Mouse (Mus musculus) hindbrain, postnatal 0 days (tissue): ENCODE measurements at regions not wholly inside any gene's neighbourhood (a gene's known extent, or its start where the extent isn't known, plus 50 kb on each side); places are given as distances from the start of the nearest gene placed in this dataset.

Experiments used
- ATAC-seq: fragments of 200-750 bp; cut with Nextera tagmentation; 2 replicates; pipeline ENCODE4 v1.8.0; 2017; ENCODE audit warnings: mild to moderate bottlenecking, moderate TSS enrichment, moderate library complexity
- DNase-seq: peaks from one replicate; pipeline ENCODE4 v3.0.0-alpha.2; 2015; ENCODE audit warnings: low spot score
- H3K27ac ChIP-seq: fragments of 300-500 bp; sonication (generic); 2 replicates; pipeline ENCODE4 v1.5.1; 2014; ENCODE audit warnings: mild to moderate bottlenecking
- H3K27me3 ChIP-seq: fragments of 300-500 bp; sonication (generic); 2 replicates; pipeline ENCODE4 v1.6.1; 2014; ENCODE audit warnings: low read length, mixed read lengths; ENCODE audit not compliant: insufficient read depth
- H3K36me3 ChIP-seq: fragments of 300-500 bp; sonication (generic); 2 replicates; pipeline ENCODE4 v1.6.1; 2014; ENCODE audit warnings: low read length, mixed read lengths; ENCODE audit not compliant: insufficient read depth
- H3K4me1 ChIP-seq: fragments of 300-500 bp; sonication (generic); 2 replicates; pipeline ENCODE4 v1.6.1; 2014; ENCODE audit warnings: antibody characterized with exemption, low read length, mixed read lengths; ENCODE audit not compliant: insufficient read depth
- H3K4me2 ChIP-seq: fragments of 300-500 bp; sonication (generic); 2 replicates; pipeline ENCODE4 v1.6.1; 2014; ENCODE audit warnings: low read depth, mild to moderate bottlenecking, low read length, moderate library complexity, mixed read lengths
- H3K4me3 ChIP-seq: fragments of 300-500 bp; sonication (generic); 2 replicates; pipeline ENCODE4 v1.5.1; 2014; ENCODE audit warnings: low read length
- H3K9ac ChIP-seq: fragments of 300-500 bp; sonication (generic); replicated peaks from 2 replicates; pipeline ENCODE4 v1.6.1; 2014; ENCODE audit warnings: mild to moderate bottlenecking, low read length, moderate library complexity, mixed read lengths
- H3K9me3 ChIP-seq: fragments of 300-500 bp; sonication (generic); 2 replicates; pipeline ENCODE4 v1.6.1; 2016; ENCODE audit warnings: low read length, mixed read lengths
- CTCF ChIP-seq: IDR thresholded peaks from 2 replicates; pipeline ENCODE4 v1.5.1; 2016; ENCODE audit warnings: antibody characterized with exemption, control low read depth, low read depth
- WGBS: fragments of 180-500 bp; shearing (Covaris S2); extraction: QIAGEN DNeasy Blood & Tissue Kit; methylation state at CpG from one replicate; pipeline ENCODE4 v1.1.7; 2014; 5-methylcytosine and 5-hydroxymethylcytosine counted together

- TF ChIP-seq CTCF, result no peak
- Histone ChIP-seq H3K4me3 (no peak overlapping the region), H3K9ac (no peak overlapping the region), H3K27me3 (no peaks in the 10 kb centered on the region), H3K9me3 (no peaks in the 10 kb centered on the region), H3K4me2 (no peak overlapping the region), H3K27ac (no peak overlapping the region), H3K36me3 (no peaks in the 10 kb centered on the region), H3K4me1 (0 out of 2 replicates have a peak, but pooled peaks cover 4% of the 10 kb centered on the region)
- ATAC-seq (no peak), DNase-seq (no peak)
- WGBS, result 88% methylated on average over 3 of the region's 3 CpGs
Measured at GRCm38 (mm10) chr14:114969020-114969419, 123.0 kb upstream of the Gpc5 start.

- no peaks in the 10 kb centered on the region for H3K36me3 ChIP-seq
- H3K9me3 ChIP-seq, result no peaks in the 10 kb centered on the region
- H3K4me2 ChIP-seq, result no peak overlapping the region
- no peak overlapping the region for H3K9ac ChIP-seq
- 62% methylated on average over 3 of the region's 3 CpGs for WGBS
- H3K27ac ChIP-seq, result no peak overlapping the region
- no peak overlapping the region for H3K4me3 ChIP-seq
- H3K4me1 ChIP-seq, result no peaks in the 10 kb centered on the region
- peak; percentile 58 for TF ChIP-seq CTCF
- H3K27me3 ChIP-seq, result no peaks in the 10 kb centered on the region
- DNase-seq, result peak; percentile 68
- no peak for ATAC-seq
Measured at GRCm38 (mm10) chr14:114981120-114981519, 110.9 kb upstream of the Gpc5 start.

GRCm38 (mm10) chr14:115003223-115003622 is 88.8 kb upstream of the Gpc5 start:
- H3K4me1 ChIP-seq, result no peaks in the 10 kb centered on the region
- no peak for ATAC-seq
- no peak overlapping the region for H3K4me2 ChIP-seq
- no peaks in the 10 kb centered on the region for H3K36me3 ChIP-seq
- no peaks in the 10 kb centered on the region for H3K9me3 ChIP-seq
- no peak for TF ChIP-seq CTCF
- DNase-seq, result no peak
- H3K27me3 ChIP-seq, result no peaks in the 10 kb centered on the region
- H3K27ac ChIP-seq, result no peak overlapping the region
- no peak overlapping the region for H3K9ac ChIP-seq
- no peak overlapping the region for H3K4me3 ChIP-seq
- WGBS, result 96% methylated on average over 2 of the region's 2 CpGs

GRCm38 (mm10) chr14:115004733-115005405 is 87.1 kb upstream of the Gpc5 start:
- ATAC-seq, result no peak
- Histone ChIP-seq H3K27ac (no peak overlapping the region), H3K27me3 (no peaks in the 10 kb centered on the region), H3K4me1 (no peaks in the 10 kb centered on the region), H3K9ac (no peak overlapping the region), H3K4me3 (no peak overlapping the region), H3K4me2 (no peak overlapping the region), H3K9me3 (no peaks in the 10 kb centered on the region), H3K36me3 (no peaks in the 10 kb centered on the region)
- no peak for TF ChIP-seq CTCF
- 81% methylated on average over 6 of the region's 6 CpGs for WGBS
- DNase-seq, result no peak

- 92% methylated on average over 3 of the region's 3 CpGs for WGBS
- no peaks in the 10 kb centered on the region for H3K27me3 ChIP-seq
- no peaks in the 10 kb centered on the region for H3K4me1 ChIP-seq
- DNase-seq (no peak), ATAC-seq (no peak)
- H3K4me2 ChIP-seq, result no peak overlapping the region
- no peak overlapping the region for H3K27ac ChIP-seq
- no peaks in the 10 kb centered on the region for H3K36me3 ChIP-seq
- H3K9ac ChIP-seq, result no peak overlapping the region
- no peaks in the 10 kb centered on the region for H3K9me3 ChIP-seq
- no peak for TF ChIP-seq CTCF
- no peak overlapping the region for H3K4me3 ChIP-seq
Measured at GRCm38 (mm10) chr14:115010877-115011276, 81.1 kb upstream of the Gpc5 start.

- no peaks in the 10 kb centered on the region for H3K4me1 ChIP-seq
- 31% methylated on average over 5 of the region's 5 CpGs for WGBS
- peak; percentile 36; the same call in 1 of the 2 replicates for ATAC-seq
- peak; percentile 38 for TF ChIP-seq CTCF
- no peaks in the 10 kb centered on the region for H3K36me3 ChIP-seq
- no peaks in the 10 kb centered on the region for H3K27me3 ChIP-seq
- H3K27ac ChIP-seq, result no peak overlapping the region
- H3K4me3 ChIP-seq, result no peak overlapping the region
- peak; percentile 34 for DNase-seq
- H3K9me3 ChIP-seq, result no peaks in the 10 kb centered on the region
- H3K9ac ChIP-seq, result no peak overlapping the region
- no peak overlapping the region for H3K4me2 ChIP-seq
Measured at GRCm38 (mm10) chr14:115015299-115015698, 76.7 kb upstream of the Gpc5 start.

GRCm38 (mm10) chr14:115017410-115018153 is 74.4 kb upstream of the Gpc5 start:
- no peaks in the 10 kb centered on the region for H3K27me3 ChIP-seq
- DNase-seq (peak; percentile 78), ATAC-seq (peak; percentile 93)
- H3K4me3 ChIP-seq, result peak overlapping the region; percentile 33
- H3K36me3 ChIP-seq, result no peaks in the 10 kb centered on the region
- no peak overlapping the region for H3K27ac ChIP-seq
- H3K4me2 ChIP-seq, result peak overlapping the region; percentile 59
- H3K9ac ChIP-seq, result no peak overlapping the region
- TF ChIP-seq CTCF, result peak; percentile 87
- WGBS, result 16% methylated on average over 22 of the region's 22 CpGs
- H3K9me3 ChIP-seq, result no peaks in the 10 kb centered on the region
- no peaks in the 10 kb centered on the region for H3K4me1 ChIP-seq
